Mouse (Mus musculus): ENCODE measurements around the gene Atp10a. TPM values are rescaled to one million over a fixed set of nuclear protein-coding genes. Genes with fewer than 3 reads are reported as not detected.

Gene Atp10a
- polyA plus RNA-seq, 1 experiment from 2014 or later, result 1.0 TPM

DNA sequence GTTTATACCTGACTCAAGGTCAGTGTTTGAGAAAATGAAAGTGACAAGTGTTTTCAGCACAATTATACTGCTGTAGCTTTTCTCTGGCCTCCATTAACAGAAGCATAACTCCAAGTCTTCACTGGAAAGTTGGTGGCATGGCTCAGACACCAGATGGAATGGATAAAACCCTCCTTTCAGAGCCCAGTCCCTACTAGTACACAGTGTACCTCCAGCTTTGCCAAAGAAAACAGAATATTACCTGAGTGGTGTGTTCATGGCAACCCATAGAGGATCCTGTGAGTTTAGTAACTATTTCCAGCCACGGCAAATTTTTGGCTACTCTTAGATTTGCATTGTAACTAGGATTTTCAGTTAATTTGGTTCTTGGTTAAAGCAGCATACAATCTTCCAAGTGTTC lies 185.1 kb downstream of the Atp10a start:
- no peak for TF ChIP-seq CTCF (IDR thresholded peaks at IDR 0.05; ENCODE audit: low read depth)
- WGBS, result 83% methylated on average over 1 of the region's 1 CpGs
- H3K9me3 ChIP-seq (ENCODE audit: control insufficient read depth), result no peaks in the 10 kb centered on the region
- 0 out of 2 replicates have a peak, but pooled peaks cover 3% of the 10 kb centered on the region for H3K4me1 ChIP-seq (replicated peaks; ENCODE audit: control insufficient read depth, insufficient read depth, low read length)
- no peaks in the 10 kb centered on the region for H3K27me3 ChIP-seq (replicated peaks; ENCODE audit: control insufficient read depth, insufficient read depth, low read length)
- no peak overlapping the region for H3K27ac ChIP-seq (ENCODE audit: low read depth, low read length)
- H3K4me2 ChIP-seq (replicated peaks; ENCODE audit: low read depth), result no peak overlapping the region
- H3K9ac ChIP-seq (ENCODE audit: low read depth, low read length), result no peak overlapping the region
- H3K4me3 ChIP-seq (ENCODE audit: low read depth, low read length), result no peak overlapping the region
- no peaks in the 10 kb centered on the region for H3K36me3 ChIP-seq (ENCODE audit: control insufficient read depth, insufficient read depth)
- no peak for ATAC-seq

DNA sequence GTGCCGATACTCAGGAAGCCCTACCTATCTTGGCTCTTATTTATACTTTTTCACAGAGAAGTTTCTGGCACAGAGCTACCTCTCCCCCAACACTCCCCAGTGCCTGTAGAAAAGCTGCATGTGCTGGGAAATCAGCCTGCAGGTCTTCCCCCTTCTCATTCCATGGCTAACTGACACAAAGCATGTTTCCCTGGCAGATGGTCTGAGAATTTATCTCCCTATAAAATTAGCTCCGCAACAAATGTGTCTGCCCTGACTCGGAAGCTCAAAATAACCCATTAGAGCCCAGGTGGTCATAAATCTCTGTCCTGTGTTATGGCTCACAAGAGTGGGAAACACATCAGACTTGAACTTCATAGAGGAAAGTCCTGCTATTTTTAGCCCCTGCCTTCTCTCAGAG lies 186.9 kb downstream of the Atp10a start:
- no peak overlapping the region for H3K4me3 ChIP-seq (ENCODE audit: low read depth, low read length)
- TF ChIP-seq CTCF (IDR thresholded peaks at IDR 0.05; ENCODE audit: low read depth), result no peak

DNA sequence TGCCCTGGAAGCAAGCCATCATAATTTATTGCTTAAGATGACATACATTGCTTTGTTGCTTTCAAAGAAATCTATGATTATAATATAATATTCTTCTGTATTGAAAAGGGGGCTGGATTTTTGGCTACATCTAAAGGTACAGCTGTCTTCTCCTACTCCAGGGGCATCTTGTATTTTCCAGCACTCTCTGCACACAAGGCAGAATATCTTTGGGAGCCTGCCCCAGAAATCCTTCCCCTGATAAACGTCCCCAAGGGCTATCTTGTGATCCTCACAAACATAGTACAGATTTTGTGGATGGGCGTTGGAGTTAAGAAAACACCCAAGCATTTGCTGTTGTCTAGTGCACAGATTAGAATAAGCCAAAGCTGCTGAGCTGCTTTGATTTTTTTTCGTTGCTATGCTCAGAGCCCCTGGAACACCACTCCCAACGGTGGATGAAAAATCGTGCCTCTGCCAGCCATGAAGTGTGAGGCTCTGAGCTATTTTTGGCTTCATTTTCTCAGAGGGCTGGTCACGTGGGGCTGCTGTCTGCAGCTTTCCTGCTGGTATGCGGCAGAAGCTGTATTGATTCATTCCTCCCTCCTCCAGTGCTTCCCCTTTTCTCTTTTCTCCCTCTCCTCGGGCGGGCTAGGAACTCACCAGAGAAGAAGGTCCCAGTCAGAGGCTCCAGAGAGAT lies 187.9 kb downstream of the Atp10a start:
- no peak overlapping the region for H3K4me3 ChIP-seq (ENCODE audit: low read depth, low read length)
- WGBS, result 3% methylated on average over 9 of the region's 9 CpGs
- TF ChIP-seq CTCF (IDR thresholded peaks at IDR 0.05; ENCODE audit: low read depth), result no peak
- no peaks in the 10 kb centered on the region for H3K9me3 ChIP-seq (ENCODE audit: control insufficient read depth)
- no peaks in the 10 kb centered on the region for H3K27me3 ChIP-seq (replicated peaks; ENCODE audit: control insufficient read depth, insufficient read depth, low read length)
- 0 out of 2 replicates have a peak, but pooled peaks cover 3% of the 10 kb centered on the region for H3K4me1 ChIP-seq (replicated peaks; ENCODE audit: control insufficient read depth, insufficient read depth, low read length)
- H3K36me3 ChIP-seq (ENCODE audit: control insufficient read depth, insufficient read depth), result no peaks in the 10 kb centered on the region
- H3K27ac ChIP-seq (ENCODE audit: low read depth, low read length), result no peak overlapping the region
- no peak overlapping the region for H3K9ac ChIP-seq (ENCODE audit: low read depth, low read length)
- peak overlapping the region; percentile 40 for H3K4me2 ChIP-seq (replicated peaks; ENCODE audit: low read depth)
- ATAC-seq, result peak; percentile 51

More for the DNA sequence above, 186.9 kb downstream of the Atp10a start:
- H3K4me1 ChIP-seq (replicated peaks; ENCODE audit: control insufficient read depth, insufficient read depth, low read length), result 0 out of 2 replicates have a peak, but pooled peaks cover 3% of the 10 kb centered on the region
- no peak overlapping the region for H3K4me2 ChIP-seq (replicated peaks; ENCODE audit: low read depth)
- H3K9me3 ChIP-seq (ENCODE audit: control insufficient read depth), result no peaks in the 10 kb centered on the region
- WGBS, result 45% methylated on average over 3 of the region's 3 CpGs
- H3K36me3 ChIP-seq (ENCODE audit: control insufficient read depth, insufficient read depth), result no peaks in the 10 kb centered on the region
- H3K27me3 ChIP-seq (replicated peaks; ENCODE audit: control insufficient read depth, insufficient read depth, low read length), result no peaks in the 10 kb centered on the region
- no peak overlapping the region for H3K27ac ChIP-seq (ENCODE audit: low read depth, low read length)
- H3K9ac ChIP-seq (ENCODE audit: low read depth, low read length), result no peak overlapping the region
- no peak for ATAC-seq

DNA sequence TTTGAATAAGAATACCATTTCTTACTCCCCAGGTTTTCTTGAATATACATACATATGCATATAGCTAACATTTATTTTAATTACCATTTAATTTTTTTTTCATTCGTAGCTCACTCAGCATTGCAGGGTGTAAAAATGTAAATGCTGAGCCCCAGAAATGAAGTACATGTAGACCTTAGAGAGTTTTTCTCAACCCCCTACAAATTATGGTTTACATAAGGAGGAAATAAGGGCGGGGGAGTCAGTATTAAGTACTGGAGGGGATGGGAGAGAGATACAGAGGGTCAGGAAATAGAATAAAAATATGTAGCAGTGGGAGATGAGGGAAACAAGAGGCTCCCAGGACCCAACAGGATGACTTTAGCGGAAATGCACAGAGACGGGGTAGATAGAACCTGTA lies 188.5 kb downstream of the Atp10a start:
- TF ChIP-seq CTCF (IDR thresholded peaks at IDR 0.05; ENCODE audit: low read depth), result no peak
- H3K9ac ChIP-seq (ENCODE audit: low read depth, low read length), result no peak overlapping the region
- WGBS, result 37% methylated on average over 4 of the region's 4 CpGs
- no peaks in the 10 kb centered on the region for H3K36me3 ChIP-seq (ENCODE audit: control insufficient read depth, insufficient read depth)
- no peak overlapping the region for H3K27ac ChIP-seq (ENCODE audit: low read depth, low read length)
- no peaks in the 10 kb centered on the region for H3K27me3 ChIP-seq (replicated peaks; ENCODE audit: control insufficient read depth, insufficient read depth, low read length)
- no peak for ATAC-seq
- H3K9me3 ChIP-seq (ENCODE audit: control insufficient read depth), result no peaks in the 10 kb centered on the region
- no peak overlapping the region for H3K4me3 ChIP-seq (ENCODE audit: low read depth, low read length)
- H3K4me1 ChIP-seq (replicated peaks; ENCODE audit: control insufficient read depth, insufficient read depth, low read length), result 0 out of 2 replicates have a peak, but pooled peaks cover 3% of the 10 kb centered on the region
- peak overlapping the region; percentile 40 for H3K4me2 ChIP-seq (replicated peaks; ENCODE audit: low read depth)

DNA sequence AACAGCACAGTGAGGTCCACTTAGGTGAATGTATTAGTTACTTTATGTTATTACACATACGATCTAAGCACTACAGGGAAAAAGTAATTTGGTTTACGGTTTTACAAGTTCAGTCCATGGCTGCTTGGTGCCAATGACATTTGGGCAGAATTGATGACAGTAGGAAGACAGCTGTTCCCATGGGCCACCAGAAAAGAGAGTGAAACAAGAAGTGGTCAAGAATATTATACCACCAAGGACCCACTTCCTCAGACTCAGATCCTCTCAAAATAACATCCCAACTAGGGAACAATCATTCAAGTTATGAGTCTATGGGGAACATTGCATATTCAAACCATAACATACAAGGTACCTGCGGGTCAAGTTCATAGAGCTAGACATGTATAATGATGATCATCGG lies 203.0 kb downstream of the Atp10a start:
- no peak for ATAC-seq
- 83% methylated on average over 4 of the region's 4 CpGs for WGBS
- H3K4me3 ChIP-seq (ENCODE audit: low read depth, low read length), result no peak overlapping the region
- no peak overlapping the region for H3K4me2 ChIP-seq (replicated peaks; ENCODE audit: low read depth)
- no peak for TF ChIP-seq CTCF (IDR thresholded peaks at IDR 0.05; ENCODE audit: low read depth)
- no peak overlapping the region for H3K9ac ChIP-seq (ENCODE audit: low read depth, low read length)
- H3K27ac ChIP-seq (ENCODE audit: low read depth, low read length), result no peak overlapping the region
- H3K27me3 ChIP-seq (replicated peaks; ENCODE audit: control insufficient read depth, insufficient read depth, low read length), result no peaks in the 10 kb centered on the region
- no peaks in the 10 kb centered on the region for H3K4me1 ChIP-seq (replicated peaks; ENCODE audit: control insufficient read depth, insufficient read depth, low read length)
- no peaks in the 10 kb centered on the region for H3K9me3 ChIP-seq (ENCODE audit: control insufficient read depth)
- no peaks in the 10 kb centered on the region for H3K36me3 ChIP-seq (ENCODE audit: control insufficient read depth, insufficient read depth)

DNA sequence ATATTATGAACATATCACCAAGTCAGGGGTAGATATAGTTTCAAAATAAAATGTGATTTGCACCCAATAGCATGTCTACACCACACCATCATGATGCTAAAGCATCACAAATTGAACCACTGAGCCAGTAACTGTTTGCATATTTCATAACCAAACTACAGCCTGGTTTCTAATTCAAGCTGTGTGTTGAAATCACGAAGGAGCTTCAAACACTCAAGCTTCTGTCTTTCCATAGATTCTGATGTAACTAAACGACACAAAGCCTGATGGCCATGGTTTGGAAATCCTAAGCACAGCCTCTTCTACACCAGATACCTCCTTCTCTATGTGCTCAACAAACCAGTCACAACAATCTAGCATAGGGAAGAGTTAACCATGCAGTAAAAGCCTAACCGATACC lies 207.2 kb downstream of the Atp10a start:
- H3K4me2 ChIP-seq (replicated peaks; ENCODE audit: low read depth), result no peak overlapping the region
- H3K27me3 ChIP-seq (replicated peaks; ENCODE audit: control insufficient read depth, insufficient read depth, low read length), result no peaks in the 10 kb centered on the region
- H3K4me1 ChIP-seq (replicated peaks; ENCODE audit: control insufficient read depth, insufficient read depth, low read length), result no peaks in the 10 kb centered on the region
- no peaks in the 10 kb centered on the region for H3K9me3 ChIP-seq (ENCODE audit: control insufficient read depth)
- H3K27ac ChIP-seq (ENCODE audit: low read depth, low read length), result no peak overlapping the region
- no peak overlapping the region for H3K4me3 ChIP-seq (ENCODE audit: low read depth, low read length)
- no peaks in the 10 kb centered on the region for H3K36me3 ChIP-seq (ENCODE audit: control insufficient read depth, insufficient read depth)
- no peak for TF ChIP-seq CTCF (IDR thresholded peaks at IDR 0.05; ENCODE audit: low read depth)
- no peak overlapping the region for H3K9ac ChIP-seq (ENCODE audit: low read depth, low read length)
- no peak for ATAC-seq
- WGBS, result 86% methylated on average over 3 of the region's 3 CpGs
